Mouse (Mus musculus) liver, adult 2 months (tissue): ENCODE measurements around the gene Foxo1. TPM values are rescaled to one million over a fixed set of nuclear protein-coding genes. Genes with fewer than 3 reads are reported as not detected.
A peak's percentile ranks its signal among the peaks of the same experiment; 100 is the strongest.

Experiments used
- DNase-seq: peaks from one replicate; pipeline ENCODE4 v3.0.0-alpha.2; 2011; ENCODE audit warnings: low read depth, low spot score; ENCODE audit errors: extremely low read depth
- H3K27ac ChIP-seq: fragments of 200-500 bp; replicated peaks from 2 replicates; pipeline ENCODE4 v1.5.1; 2012; ENCODE audit warnings: low read depth, mild to moderate bottlenecking, control low read depth, inconsistent platforms, low read length; ENCODE audit not compliant: insufficient read depth
- H3K27me3 ChIP-seq: fragments of 200-500 bp; 2 replicates; pipeline ENCODE4 v1.6.1; 2012; ENCODE audit warnings: mild to moderate bottlenecking, moderate library complexity, low read length, inconsistent platforms; ENCODE audit not compliant: control insufficient read depth, insufficient read depth
- H3K36me3 ChIP-seq: fragments of 200-500 bp; 2 replicates; pipeline ENCODE4 v1.6.1; 2012; ENCODE audit warnings: low read length, inconsistent platforms; ENCODE audit not compliant: control insufficient read depth, insufficient read depth
- H3K4me1 ChIP-seq: fragments of 200-500 bp; 2 replicates; pipeline ENCODE4 v1.6.1; 2011; ENCODE audit warnings: low read length; ENCODE audit not compliant: control insufficient read depth, insufficient read depth
- H3K4me3 ChIP-seq: fragments of 200-500 bp; 2 replicates; pipeline ENCODE4 v1.5.1; 2011; ENCODE audit warnings: low read depth, mild to moderate bottlenecking, control low read depth, low read length, moderate library complexity; ENCODE audit not compliant: insufficient read depth
- H3K79me2 ChIP-seq: fragments of 200-500 bp; 2 replicates; pipeline ENCODE4 v1.6.1; 2012; ENCODE audit warnings: inconsistent platforms, mild to moderate bottlenecking, low read length, moderate library complexity; ENCODE audit not compliant: control insufficient read depth, insufficient read depth
- H3K9ac ChIP-seq: fragments of 200-500 bp; 2 replicates; pipeline ENCODE4 v1.6.1; 2012; ENCODE audit warnings: low read depth, mild to moderate bottlenecking, control low read depth, inconsistent platforms, low read length
- CTCF ChIP-seq: fragments of 200-500 bp; IDR thresholded peaks from 2 replicates; pipeline ENCODE4 v1.5.1; 2011; ENCODE audit warnings: low read depth, low read length, control low read depth
- POLR2A ChIP-seq: fragments of 200-500 bp; IDR thresholded peaks from 2 replicates; pipeline ENCODE4 v1.6.1; 2011; ENCODE audit warnings: low read length, control low read depth; ENCODE audit not compliant: insufficient read depth; ENCODE audit errors: extremely low read depth
- WGBS: fragments of 180-500 bp; shearing (Covaris S2); methylation state at CpG from one replicate; pipeline ENCODE4 v1.1.7; 2018; 5-methylcytosine and 5-hydroxymethylcytosine counted together
- polyA plus RNA-seq: library from polyadenylated mRNA; depleted of rRNA; stranded (reverse); fragments of >200 nt; gene quantifications from 2 replicates; pipeline ENCODE4 v1.2.3, GENCODE M21; 2012
- total RNA-seq: library from RNA; depleted of rRNA; stranded (reverse); fragments of >200 nt; gene quantifications from 2 replicates; pipeline ENCODE4 v1.2.3, GENCODE M21; 2014

The Foxo1 gene
- total and polyA plus RNA-seq, 2 experiments, result 5.8 to 6.5 TPM

- WGBS, result 96% methylated on average over 5 of the region's 5 CpGs
- H3K27me3 ChIP-seq, result no peaks in the 10 kb centered on the region
Observed at GRCm38 (mm10) chr3:52325006-52325405, 56.9 kb downstream of the Foxo1 start.

GRCm38 (mm10) chr3:52326687-52327086 lies 58.6 kb downstream of the Foxo1 start:
- no peak overlapping the region for H3K27ac ChIP-seq
- no peaks in the 10 kb centered on the region for H3K36me3 ChIP-seq
- no peak overlapping the region for H3K9ac ChIP-seq
- H3K27me3 ChIP-seq, result no peaks in the 10 kb centered on the region
- 67% methylated on average over 6 of the region's 6 CpGs for WGBS
- peaks cover 45% of the 10 kb centered on the region for H3K79me2 ChIP-seq
- no peak for TF ChIP-seq CTCF
- no peak for TF ChIP-seq POLR2A
- H3K4me1 ChIP-seq, result peaks cover 28% of the 10 kb centered on the region
- no peak overlapping the region for H3K4me3 ChIP-seq
- no peak for DNase-seq

More at GRCm38 (mm10) chr3:52325006-52325405, 56.9 kb downstream of the Foxo1 start:
- Histone ChIP-seq H3K36me3 (no peaks in the 10 kb centered on the region), H3K9ac (no peak overlapping the region), H3K4me1 (peaks cover 41% of the 10 kb centered on the region), H3K4me3 (no peak overlapping the region), H3K79me2 (peaks cover 47% of the 10 kb centered on the region), H3K27ac (no peak overlapping the region)
- DNase-seq, result no peak
- TF ChIP-seq POLR2A (no peak), CTCF (no peak)

GRCm38 (mm10) chr3:52327146-52327545 lies 59.0 kb downstream of the Foxo1 start:
- Histone ChIP-seq H3K9ac (no peak overlapping the region), H3K4me1 (peaks cover 24% of the 10 kb centered on the region), H3K79me2 (peaks cover 49% of the 10 kb centered on the region), H3K4me3 (no peak overlapping the region), H3K36me3 (no peaks in the 10 kb centered on the region), H3K27me3 (no peaks in the 10 kb centered on the region), H3K27ac (no peak overlapping the region)
- DNase-seq, result peak; percentile 69
- 37% methylated on average over 13 of the region's 13 CpGs for WGBS
- TF ChIP-seq CTCF (no peak), POLR2A (no peak)

GRCm38 (mm10) chr3:52331709-52332108 lies 63.6 kb downstream of the Foxo1 start:
- Histone ChIP-seq H3K27ac (no peak overlapping the region), H3K27me3 (no peaks in the 10 kb centered on the region), H3K79me2 (peaks cover 49% of the 10 kb centered on the region; the same call in 1 of the 2 replicates), H3K36me3 (no peaks in the 10 kb centered on the region), H3K4me1 (peaks cover 19% of the 10 kb centered on the region), H3K9ac (no peak overlapping the region), H3K4me3 (no peak overlapping the region)
- TF ChIP-seq POLR2A (no peak), CTCF (no peak)
- 95% methylated on average over 1 of the region's 1 CpGs for WGBS
- DNase-seq, result no peak

- 77% methylated on average over 4 of the region's 4 CpGs for WGBS
Observed at GRCm38 (mm10) chr3:52338761-52339160, 70.6 kb downstream of the Foxo1 start.

GRCm38 (mm10) chr3:52340336-52341034 lies 72.3 kb downstream of the Foxo1 start:
- no peaks in the 10 kb centered on the region for H3K27me3 ChIP-seq
- no peak overlapping the region for H3K9ac ChIP-seq
- TF ChIP-seq POLR2A, result no peak
- TF ChIP-seq CTCF, result no peak
- peaks cover 37% of the 10 kb centered on the region for H3K4me1 ChIP-seq
- H3K27ac ChIP-seq, result no peak overlapping the region
- peak; percentile 44 for DNase-seq
- peaks cover 44% of the 10 kb centered on the region; the same call in 1 of the 2 replicates for H3K79me2 ChIP-seq
- 48% methylated on average over 12 of the region's 12 CpGs for WGBS
- no peaks in the 10 kb centered on the region; the same call in 1 of the 2 replicates for H3K36me3 ChIP-seq
- no peak overlapping the region for H3K4me3 ChIP-seq

More at GRCm38 (mm10) chr3:52338761-52339160, 70.6 kb downstream of the Foxo1 start:
- H3K36me3 ChIP-seq, result no peaks in the 10 kb centered on the region
- H3K27ac ChIP-seq, result peak overlapping the region; percentile 32; the same call in 1 of the 2 replicates
- H3K4me1 ChIP-seq, result peaks cover 40% of the 10 kb centered on the region
- no peak for DNase-seq
- H3K79me2 ChIP-seq, result peaks cover 41% of the 10 kb centered on the region; the same call in 1 of the 2 replicates
- no peak overlapping the region for H3K4me3 ChIP-seq
- no peak overlapping the region for H3K9ac ChIP-seq
- TF ChIP-seq CTCF (no peak), POLR2A (no peak)
- H3K27me3 ChIP-seq, result no peaks in the 10 kb centered on the region
